Mouse (Mus musculus): Measurements from ENCODE around the gene Slc5a6.

DNA sequence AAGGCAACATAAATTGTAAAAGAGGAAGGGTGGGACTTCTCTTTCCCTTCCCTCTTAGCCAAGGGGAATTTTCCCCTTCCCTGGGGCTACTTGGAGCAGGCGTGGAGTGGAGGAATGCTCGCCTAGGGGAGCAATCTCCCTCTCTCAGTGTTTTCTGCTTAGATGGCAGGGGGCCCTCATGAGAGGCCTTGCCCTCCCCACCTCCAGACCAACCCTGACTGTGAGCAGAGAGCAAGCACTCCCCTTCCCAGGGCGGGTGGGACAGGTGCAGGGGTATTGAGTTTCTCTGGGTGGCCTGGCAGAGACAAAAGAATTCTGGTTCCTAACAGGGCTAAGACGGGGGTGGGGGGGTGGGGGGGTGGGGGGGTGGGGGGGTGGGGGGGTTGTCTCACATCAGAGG lies 25.5 kb downstream of the Slc5a6 start:
- TF ChIP-seq POLR2A (IDR thresholded peaks at IDR 0.05; ENCODE audit: borderline replicate concordance, insufficient read depth, low read length) (no peak), CTCF (IDR thresholded peaks at IDR 0.05; ENCODE audit: borderline replicate concordance, insufficient read depth, low read depth, low read length) (no peak)
